ENCODE assay signal across 9 mouse cellular contexts in genomic region chr19:56346750-56347149, GRCm38 (mm10). TPM values are rescaled to one million over a fixed set of nuclear protein-coding genes. Genes with fewer than 3 reads are reported as not detected.
"Had no signal": no experiment of that assay in that cellular context is flagged by ENCODE, and none has a peak within 500 bp of the region (broad histone marks: within the 10 kb centered on the region; RNA-seq: fewer than 3 reads in every experiment).

No protein-coding gene starts in this region.

- H3K4me2 ChIP-seq: kidney, embryonic 15.5 days; limb, embryonic 15.5 days; liver, embryonic 12.5 days; lung, embryonic 14.5 days; midbrain, embryonic 12.5 days had no signal

- ATAC-seq: liver, embryonic 12.5 days had no signal

- H3K9ac ChIP-seq: kidney, embryonic 15.5 days; limb, embryonic 15.5 days; liver, embryonic 12.5 days; lung, embryonic 14.5 days; midbrain, embryonic 12.5 days had no signal

- H3K27ac ChIP-seq: kidney, embryonic 15.5 days; limb, embryonic 15.5 days; liver, embryonic 12.5 days; midbrain, embryonic 12.5 days had no signal

- H3K9me3 ChIP-seq: kidney, embryonic 15.5 days; limb, embryonic 15.5 days; liver, embryonic 12.5 days; midbrain, embryonic 12.5 days had no signal

- H3K4me3 ChIP-seq: kidney, embryonic 15.5 days; limb, embryonic 15.5 days; liver, embryonic 12.5 days; midbrain, embryonic 12.5 days had no signal

- DNase-seq: left cerebral cortex, postnatal 4 days; lung, embryonic 14.5 days; lung, postnatal 10 days; lung, postnatal 4 days; right cerebral cortex, postnatal 14 days had no signal

- H3K27me3 ChIP-seq: limb, embryonic 15.5 days had no signal

- H3K4me1 ChIP-seq: kidney, embryonic 15.5 days; liver, embryonic 12.5 days had no signal

- H3K36me3 ChIP-seq: kidney, embryonic 15.5 days; limb, embryonic 15.5 days; liver, embryonic 12.5 days; midbrain, embryonic 12.5 days had no signal

RNA-seq across cellular contexts. Expression of gene Habp2, which starts 59.8 kb away (rescaled TPM):
- polyA plus RNA-seq: midbrain, embryonic 12.5 days had no signal
